Mouse (Mus musculus) kidney, postnatal 0 days (tissue): ENCODE measurements around the gene Med8. TPM values are rescaled to one million over a fixed set of nuclear protein-coding genes. Genes with fewer than 3 reads are reported as not detected.

Experiments
- ATAC-seq: fragments of 200-750 bp; cut with Nextera tagmentation; replicated peaks from 2 replicates; pipeline ENCODE4 v1.8.0; 2017; ENCODE audit warnings: low read depth, moderate number of reproducible peaks, moderate TSS enrichment, moderate library complexity; ENCODE audit not compliant: low FRiP score
- DNase-seq: peaks from one replicate; pipeline ENCODE4 v3.0.0-alpha.2; 2016; ENCODE audit warnings: low spot score
- H3K27ac ChIP-seq: fragments of 300-500 bp; sonication (generic); 2 replicates; pipeline ENCODE4 v1.5.1; 2014; ENCODE audit warnings: mild to moderate bottlenecking
- H3K27me3 ChIP-seq: fragments of 300-500 bp; sonication (generic); 2 replicates; pipeline ENCODE4 v1.6.1; 2014; ENCODE audit warnings: low read length, mixed read lengths; ENCODE audit not compliant: insufficient read depth
- H3K36me3 ChIP-seq: fragments of 300-500 bp; sonication (generic); 2 replicates; pipeline ENCODE4 v1.6.1; 2014; ENCODE audit warnings: low read length, mixed read lengths; ENCODE audit not compliant: insufficient read depth
- H3K4me1 ChIP-seq: fragments of 300-500 bp; sonication (generic); replicated peaks from 2 replicates; pipeline ENCODE4 v1.6.1; 2014; ENCODE audit warnings: antibody characterized with exemption, low read length, mixed read lengths; ENCODE audit not compliant: insufficient read depth
- H3K4me2 ChIP-seq: fragments of 300-500 bp; sonication (generic); 2 replicates; pipeline ENCODE4 v1.6.1; 2014; ENCODE audit warnings: mild to moderate bottlenecking, low read length, moderate library complexity, mixed read lengths
- H3K4me3 ChIP-seq: fragments of 300-500 bp; sonication (generic); replicated peaks from 2 replicates; pipeline ENCODE4 v1.5.1; 2014; ENCODE audit warnings: low read depth, low read length
- H3K9ac ChIP-seq: fragments of 300-500 bp; sonication (generic); 2 replicates; pipeline ENCODE4 v1.6.1; 2014; ENCODE audit warnings: low read depth, low read length
- H3K9me3 ChIP-seq: fragments of 300-500 bp; sonication (generic); replicated peaks from 2 replicates; pipeline ENCODE4 v1.6.1; 2016; ENCODE audit warnings: low read length, inconsistent platforms, mixed read lengths
- CTCF ChIP-seq: IDR thresholded peaks from 2 replicates; pipeline ENCODE4 v1.5.1; 2016; ENCODE audit warnings: antibody characterized with exemption, low read depth, mild to moderate bottlenecking, moderate library complexity
- WGBS: fragments of 180-500 bp; shearing (Covaris S2); extraction: QIAGEN DNeasy Blood & Tissue Kit; methylation state at CpG from one replicate; pipeline ENCODE4 v1.1.7; 2014; 5-methylcytosine and 5-hydroxymethylcytosine counted together
- polyA plus RNA-seq: library from polyadenylated mRNA; unstranded; fragments of >200 nt; fragmentation: Nextera tagmentation; extraction: Ambion mirVana; gene quantifications from 2 replicates; pipeline ENCODE4 v1.2.1, GENCODE M21; 2015

Med8 gene
- polyA plus RNA-seq, 1 experiment from 2014 or later = 89.6 TPM

DNA sequence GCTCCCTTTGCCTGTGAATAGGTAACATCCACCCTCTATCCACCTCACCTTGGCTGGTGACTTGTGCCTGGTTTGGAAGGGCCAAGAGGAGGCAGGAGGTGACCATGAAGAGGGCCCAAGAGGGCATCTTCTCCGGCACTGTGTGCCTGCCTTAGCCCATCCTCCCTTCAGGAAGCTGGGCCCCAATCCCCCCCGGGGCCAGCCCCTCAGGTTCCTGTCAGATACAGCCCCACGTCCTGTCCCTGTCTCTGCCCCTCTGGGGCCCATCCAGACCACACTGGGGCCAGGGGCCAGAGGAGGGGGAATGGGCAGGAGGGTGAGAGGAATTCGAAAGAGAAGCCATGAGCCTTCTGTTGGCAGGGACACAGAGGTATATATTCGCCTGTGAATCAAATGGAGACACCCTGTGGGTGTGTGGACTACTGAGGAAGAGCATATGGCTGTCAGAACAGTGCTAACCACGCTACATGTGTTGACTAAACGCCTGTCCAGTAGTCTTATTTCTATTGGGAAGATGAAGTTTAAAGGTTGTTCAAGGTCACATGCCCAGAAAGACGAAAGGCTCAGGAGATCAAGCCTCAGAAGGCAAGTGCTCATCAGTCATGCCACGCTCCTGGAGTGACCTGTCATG lies 48.3 kb downstream of the Med8 start, which contains the start of gene Mpl:
Gene Mpl, minus strand, starts transcription at position 169 of the 631 bp plus-strand sequence.
- H3K4me1 ChIP-seq = no peaks in the 10 kb centered on the region
- H3K4me3 ChIP-seq = no peak within 1 kb of the TSS
- H3K9ac ChIP-seq = no peak within 1 kb of the TSS
- no peaks in the 10 kb centered on the region for H3K9me3 ChIP-seq
- H3K36me3 ChIP-seq = no peaks in the 10 kb centered on the region
- H3K27me3 ChIP-seq = no peaks in the 10 kb centered on the region
- H3K27ac ChIP-seq = no peak within 1 kb of the TSS
- 62% methylated on average over 9 of the region's 9 CpGs for WGBS
- ATAC-seq (no peak), DNase-seq (no peak)
- no peak for TF ChIP-seq CTCF
- no peak within 1 kb of the TSS for H3K4me2 ChIP-seq

DNA sequence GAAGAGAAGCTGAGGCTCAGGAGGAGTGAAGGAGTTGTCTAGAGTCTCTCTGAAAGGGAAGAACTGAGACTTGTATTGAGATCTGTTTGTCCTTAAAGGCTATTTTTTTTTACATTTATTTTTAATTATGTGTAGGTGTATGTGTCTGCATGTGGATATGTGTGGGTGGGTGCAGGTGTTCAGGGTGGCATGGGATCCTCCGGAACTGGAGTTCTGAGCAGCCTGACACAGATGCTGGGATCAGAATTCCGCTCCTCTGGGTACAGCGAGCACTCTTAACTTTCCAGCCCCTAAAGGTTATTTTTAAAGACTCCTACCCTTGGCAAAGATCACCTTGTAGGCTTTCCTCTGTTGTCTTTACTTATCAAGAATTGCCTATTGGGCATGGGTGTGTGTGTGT lies 55.8 kb downstream of the Med8 start:
- no peak overlapping the region for H3K9ac ChIP-seq
- H3K27me3 ChIP-seq = no peaks in the 10 kb centered on the region
- H3K36me3 ChIP-seq = no peaks in the 10 kb centered on the region
- WGBS = 87% methylated on average over 3 of the region's 3 CpGs
- no peak overlapping the region for H3K4me2 ChIP-seq
- H3K4me3 ChIP-seq = no peak overlapping the region
- no peak overlapping the region for H3K27ac ChIP-seq
- no peak for ATAC-seq
- no peaks in the 10 kb centered on the region; the same call in 1 of the 2 replicates for H3K4me1 ChIP-seq
- DNase-seq = no peak
- no peaks in the 10 kb centered on the region for H3K9me3 ChIP-seq
- no peak for TF ChIP-seq CTCF

Other genes with a start within 250 kb of the Med8 start
- gene Kdm4a, start 229.3 kb upstream of the Med8 start, polyA plus RNA-seq = 32.2 and 32.8 TPM in 2 replicates
- gene Ptprf, start 117.9 kb upstream of the Med8 start, polyA plus RNA-seq = 34.0 and 37.6 TPM in 2 replicates
- 3.3 and 3.6 TPM in 2 replicates for gene Szt2, start 64 bp upstream of the Med8 start, polyA plus RNA-seq
- gene Elovl1, start 18.8 kb downstream of the Med8 start, polyA plus RNA-seq = 135 and 139 TPM in 2 replicates
- gene Cdc20, start 28.0 kb downstream of the Med8 start, polyA plus RNA-seq = 117 and 122 TPM in 2 replicates
- gene Mpl, start 48.2 kb downstream of the Med8 start, polyA plus RNA-seq = 0.09 TPM in 1 of 2 replicates, not detected in the other
- gene Tie1, start 80.7 kb downstream of the Med8 start, polyA plus RNA-seq = 45.6 and 49.4 TPM in 2 replicates
- gene 2610528J11Rik, start 117.7 kb downstream of the Med8 start, polyA plus RNA-seq = 63.3 and 66.5 TPM in 2 replicates
- 11.3 and 12.3 TPM in 2 replicates for gene Tmem125, start 134.7 kb downstream of the Med8 start, polyA plus RNA-seq
- 0.04 and 0.09 TPM in 2 replicates for gene Cfap57, start 211.4 kb downstream of the Med8 start, polyA plus RNA-seq
- gene Ebna1bp2, start 211.5 kb downstream of the Med8 start, polyA plus RNA-seq = 139 and 150 TPM in 2 replicates
- gene Olfr62, start 249.6 kb downstream of the Med8 start, polyA plus RNA-seq = not detected in 2 replicates